Mouse (Mus musculus) heart, embryonic 16.5 days (tissue): Measurements from ENCODE around the gene Gabbr1. TPM values are rescaled to one million over a fixed set of nuclear protein-coding genes. Genes with fewer than 3 reads are reported as not detected.

Source experiments
- ATAC-seq: fragments of 200-750 bp; cut with Nextera tagmentation; replicated peaks from 2 replicates; pipeline ENCODE4 v1.8.0; 2017; ENCODE audit warnings: moderate number of reproducible peaks; ENCODE audit not compliant: insufficient read depth, low FRiP score; ENCODE audit errors: extremely low read depth
- H3K27ac ChIP-seq: fragments of 300-500 bp; sonication (generic); 2 replicates; pipeline ENCODE4 v1.5.1; 2014; ENCODE audit warnings: mild to moderate bottlenecking, low read length, control low read depth, moderate library complexity
- H3K27me3 ChIP-seq: fragments of 300-500 bp; sonication (generic); 2 replicates; pipeline ENCODE4 v1.6.1; 2014; ENCODE audit warnings: low read length, mixed read lengths; ENCODE audit not compliant: control insufficient read depth, insufficient read depth
- H3K36me3 ChIP-seq: fragments of 300-500 bp; sonication (generic); 2 replicates; pipeline ENCODE4 v1.6.1; 2014; ENCODE audit not compliant: control insufficient read depth, insufficient read depth
- H3K4me1 ChIP-seq: fragments of 300-500 bp; sonication (generic); 2 replicates; pipeline ENCODE4 v1.6.1; 2014; ENCODE audit warnings: low read length, mixed read lengths; ENCODE audit not compliant: control insufficient read depth, insufficient read depth
- H3K4me2 ChIP-seq: fragments of 300-500 bp; sonication (generic); 2 replicates; pipeline ENCODE4 v1.6.1; 2014; ENCODE audit warnings: low read depth, mild to moderate bottlenecking, control low read depth, low read length
- H3K4me3 ChIP-seq: fragments of 300-500 bp; sonication (generic); 2 replicates; pipeline ENCODE4 v1.5.1; 2014; ENCODE audit warnings: mild to moderate bottlenecking, control low read depth, low read length
- H3K9ac ChIP-seq: fragments of 300-500 bp; sonication (generic); 2 replicates; pipeline ENCODE4 v1.6.1; 2014; ENCODE audit warnings: low read length, control low read depth
- H3K9me3 ChIP-seq: fragments of 300-500 bp; sonication (generic); replicated peaks from 2 replicates; pipeline ENCODE4 v1.6.1; 2016; ENCODE audit warnings: low read length; ENCODE audit not compliant: control insufficient read depth
- WGBS: fragments of 180-500 bp; shearing (Covaris S2); extraction: QIAGEN DNeasy Blood & Tissue Kit; methylation state at CpG from one replicate; pipeline ENCODE4 v1.1.7; 2014; 5-methylcytosine and 5-hydroxymethylcytosine counted together
- polyA plus RNA-seq: library from polyadenylated mRNA; unstranded; fragments of >200 nt; fragmentation: Nextera tagmentation; extraction: Ambion mirVana; gene quantifications from 2 replicates; pipeline ENCODE4 v1.2.1, GENCODE M21; 2015

Gene Gabbr1
- polyA plus RNA-seq, 1 experiment from 2014 or later: 4.1 TPM

GRCm38 (mm10) chr17:37065993-37066392 is 20.2 kb downstream of the Gabbr1 start:
- H3K4me2 ChIP-seq: no peak overlapping the region
- no peaks in the 10 kb centered on the region for H3K9me3 ChIP-seq
- no peaks in the 10 kb centered on the region for H3K27me3 ChIP-seq
- H3K4me3 ChIP-seq: no peak overlapping the region
- no peak overlapping the region for H3K27ac ChIP-seq
- ATAC-seq: no peak
- H3K36me3 ChIP-seq: peaks cover 27% of the 10 kb centered on the region
- WGBS: 99% methylated on average over 2 of the region's 2 CpGs
- no peaks in the 10 kb centered on the region for H3K4me1 ChIP-seq
- H3K9ac ChIP-seq: no peak overlapping the region

- Histone ChIP-seq H3K4me3 (no peak overlapping the region), H3K36me3 (peaks cover 24% of the 10 kb centered on the region), H3K9ac (no peak overlapping the region), H3K9me3 (no peaks in the 10 kb centered on the region), H3K4me1 (no peaks in the 10 kb centered on the region), H3K27me3 (no peaks in the 10 kb centered on the region), H3K27ac (no peak overlapping the region), H3K4me2 (no peak overlapping the region)
- 79% methylated on average over 1 of the region's 1 CpGs for WGBS
- no peak for ATAC-seq
These were observed 22.1 kb downstream of the Gabbr1 start for GRCm38 (mm10) chr17:37067861-37068260.

- Histone ChIP-seq H3K4me2 (no peak overlapping the region), H3K27me3 (no peaks in the 10 kb centered on the region), H3K9me3 (no peaks in the 10 kb centered on the region), H3K4me1 (no peaks in the 10 kb centered on the region), H3K9ac (no peak overlapping the region), H3K4me3 (no peak overlapping the region), H3K36me3 (peaks cover 20% of the 10 kb centered on the region), H3K27ac (no peak overlapping the region)
- 85% methylated on average over 8 of the region's 8 CpGs for WGBS
- ATAC-seq: no peak
These were observed 24.4 kb downstream of the Gabbr1 start for GRCm38 (mm10) chr17:37070121-37070520.

GRCm38 (mm10) chr17:37072080-37072729 is 26.4 kb downstream of the Gabbr1 start:
- H3K9ac ChIP-seq: no peak overlapping the region
- 83% methylated on average over 12 of the region's 12 CpGs for WGBS
- H3K4me3 ChIP-seq: no peak overlapping the region
- ATAC-seq: no peak
- peaks cover 14% of the 10 kb centered on the region for H3K36me3 ChIP-seq
- H3K4me2 ChIP-seq: no peak overlapping the region
- no peaks in the 10 kb centered on the region for H3K27me3 ChIP-seq
- H3K27ac ChIP-seq: no peak overlapping the region
- H3K4me1 ChIP-seq: no peaks in the 10 kb centered on the region
- no peaks in the 10 kb centered on the region for H3K9me3 ChIP-seq

- ATAC-seq: no peak
- no peak overlapping the region for H3K27ac ChIP-seq
- H3K27me3 ChIP-seq: no peaks in the 10 kb centered on the region
- H3K4me2 ChIP-seq: no peak overlapping the region
- no peak overlapping the region for H3K4me3 ChIP-seq
- H3K9ac ChIP-seq: no peak overlapping the region
- peaks cover 14% of the 10 kb centered on the region for H3K36me3 ChIP-seq
- H3K4me1 ChIP-seq: no peaks in the 10 kb centered on the region
- no peaks in the 10 kb centered on the region for H3K9me3 ChIP-seq
- WGBS: 66% methylated on average over 11 of the region's 11 CpGs
These were observed 27.0 kb downstream of the Gabbr1 start for GRCm38 (mm10) chr17:37072730-37073276.

- H3K4me1 ChIP-seq: no peaks in the 10 kb centered on the region
- H3K9me3 ChIP-seq: no peaks in the 10 kb centered on the region
- no peak overlapping the region for H3K9ac ChIP-seq
- H3K4me2 ChIP-seq: no peak overlapping the region
- no peaks in the 10 kb centered on the region for H3K27me3 ChIP-seq
- H3K27ac ChIP-seq: no peak overlapping the region
- H3K36me3 ChIP-seq: peaks cover 11% of the 10 kb centered on the region
- no peak overlapping the region for H3K4me3 ChIP-seq
- ATAC-seq: no peak
- 83% methylated on average over 6 of the region's 6 CpGs for WGBS
These were observed 29.4 kb downstream of the Gabbr1 start for GRCm38 (mm10) chr17:37075181-37075580.

GRCm38 (mm10) chr17:37075766-37076165 is 30.0 kb downstream of the Gabbr1 start:
- H3K4me3 ChIP-seq: no peak overlapping the region
- WGBS: 63% methylated on average over 2 of the region's 2 CpGs
- H3K4me2 ChIP-seq: no peak overlapping the region
- no peak overlapping the region for H3K9ac ChIP-seq
- peaks cover 9% of the 10 kb centered on the region for H3K36me3 ChIP-seq
- H3K4me1 ChIP-seq: no peaks in the 10 kb centered on the region
- H3K9me3 ChIP-seq: no peaks in the 10 kb centered on the region
- ATAC-seq: no peak
- no peaks in the 10 kb centered on the region for H3K27me3 ChIP-seq
- H3K27ac ChIP-seq: no peak overlapping the region

GRCm38 (mm10) chr17:37078193-37078592 is 32.4 kb downstream of the Gabbr1 start:
- Histone ChIP-seq H3K4me2 (no peak overlapping the region), H3K4me1 (no peaks in the 10 kb centered on the region), H3K36me3 (peaks cover 4% of the 10 kb centered on the region), H3K9ac (no peak overlapping the region), H3K27ac (no peak overlapping the region), H3K4me3 (no peak overlapping the region), H3K27me3 (no peaks in the 10 kb centered on the region), H3K9me3 (no peaks in the 10 kb centered on the region)
- 63% methylated on average over 1 of the region's 1 CpGs for WGBS
- no peak for ATAC-seq

GRCm38 (mm10) chr17:37078990-37079389 is 33.2 kb downstream of the Gabbr1 start:
- Histone ChIP-seq H3K4me1 (no peaks in the 10 kb centered on the region), H3K9me3 (no peaks in the 10 kb centered on the region), H3K27me3 (no peaks in the 10 kb centered on the region), H3K4me3 (no peak overlapping the region), H3K27ac (no peak overlapping the region), H3K4me2 (no peak overlapping the region), H3K36me3 (peaks cover 4% of the 10 kb centered on the region), H3K9ac (no peak overlapping the region)
- ATAC-seq: no peak
- WGBS: 61% methylated on average over 2 of the region's 2 CpGs
